In genomic region chr17:70728719-70729281, GRCm38 (mm10) we compare ENCODE assay signal across 8 mouse cellular contexts.
DNase-seq lines count a peak whose midpoint lies in the region; ATAC-seq and TF ChIP-seq lines count a peak whose summit lies in the region.

No protein-coding gene starts in this region.

- 72% methylated on average over 5 of the region's 5 CpGs for WGBS in liver, embryonic 11.5 days
- WGBS in heart, postnatal 0 days = 52% methylated on average over 5 of the region's 5 CpGs

- TF ChIP-seq CTCF in brain, embryonic 14.5 days (IDR thresholded peaks at IDR 0.05; ENCODE audit: borderline replicate concordance, extremely low read depth, insufficient read depth, insufficient read length) = no peak
- TF ChIP-seq CTCF in heart, postnatal 0 days (IDR thresholded peaks at IDR 0.05; ENCODE audit: low read depth) = no peak

- H3K9me3 ChIP-seq in liver, embryonic 11.5 days (ENCODE audit: control insufficient read depth, low read length) = no peaks in the 10 kb centered on the region
- H3K9me3 ChIP-seq in heart, postnatal 0 days (replicated peaks; ENCODE audit: control insufficient read depth, low read length) = no peaks in the 10 kb centered on the region

- TF ChIP-seq POLR2A in brain, embryonic 14.5 days (IDR thresholded peaks at IDR 0.05; ENCODE audit: borderline replicate concordance, extremely low read depth, insufficient read depth, insufficient read length, poor library complexity, severe bottlenecking) = no peak

- no peaks in the 10 kb centered on the region; the same call in 1 of the 2 replicates for H3K4me1 ChIP-seq in liver, embryonic 11.5 days (replicated peaks; ENCODE audit: control insufficient read depth, insufficient read depth, low read length)
- H3K4me1 ChIP-seq in heart, postnatal 0 days (ENCODE audit: control insufficient read depth, insufficient read depth) = no peaks in the 10 kb centered on the region

- DNase-seq in liver = peak; percentile 41
- DNase-seq in liver, embryonic 11.5 days (ENCODE audit: low spot score) = no peak
- DNase-seq in brain, embryonic 14.5 days (ENCODE audit: low read depth) = peak; percentile 56
- DNase-seq in heart, postnatal 0 days (ENCODE audit: low spot score) = peak; percentile 55
- peak; percentile 69 to 70 for DNase-seq in left cerebral cortex, adult 18-20 months (ENCODE audit: low spot score in 2 of 2)
- peak; percentile 64 for DNase-seq in ovary, postnatal 14 days (ENCODE audit: low spot score)
- no peak for DNase-seq in thymus, postnatal 14 days
- DNase-seq in thymus, postnatal 4 days = no peak

- no peak overlapping the region for H3K4me3 ChIP-seq in liver, embryonic 11.5 days (ENCODE audit: low read depth, low read length)
- no peak overlapping the region for H3K4me3 ChIP-seq in heart, postnatal 0 days (ENCODE audit: low read depth, low read length)

- no peaks in the 10 kb centered on the region for H3K36me3 ChIP-seq in liver, embryonic 11.5 days (ENCODE audit: control insufficient read depth, insufficient read depth, low read length)
- no peaks in the 10 kb centered on the region for H3K36me3 ChIP-seq in heart, postnatal 0 days (replicated peaks; ENCODE audit: control insufficient read depth, insufficient read depth, low read length)

- no peak for ATAC-seq in liver, embryonic 11.5 days (replicated peaks; ENCODE audit: low FRiP score)
- ATAC-seq in heart, postnatal 0 days (ENCODE audit: insufficient read depth, low read depth) = peak; percentile 57; the same call in 1 of the 2 replicates

- H3K27ac ChIP-seq in liver, embryonic 11.5 days (ENCODE audit: low read depth, low read length) = no peak overlapping the region
- peak overlapping the region; percentile 79 for H3K27ac ChIP-seq in heart, postnatal 0 days (ENCODE audit: low read depth)

- TF ChIP-seq EP300 in heart, postnatal 0 days (IDR thresholded peaks at IDR 0.05; ENCODE audit: low read depth) = no peak

- H3K9ac ChIP-seq in liver, embryonic 11.5 days (ENCODE audit: low read depth, low read length) = no peak overlapping the region
- H3K9ac ChIP-seq in heart, postnatal 0 days (replicated peaks; ENCODE audit: low read depth, low read length) = no peak overlapping the region

- no peak overlapping the region for H3K4me2 ChIP-seq in liver, embryonic 11.5 days
- H3K4me2 ChIP-seq in heart, postnatal 0 days (ENCODE audit: low read depth, low read length) = no peak overlapping the region

- H3K27me3 ChIP-seq in liver, embryonic 11.5 days (replicated peaks; ENCODE audit: control insufficient read depth, insufficient read depth, low read length) = no peaks in the 10 kb centered on the region
- no peaks in the 10 kb centered on the region for H3K27me3 ChIP-seq in heart, postnatal 0 days (ENCODE audit: control insufficient read depth, insufficient read depth, low read length)

Comparison
In these comparisons a context has a peak if more than half of its experiments do, and no peak if none do; other contexts are left out.
1. DNase-seq: peak in liver (single experiment), brain, embryonic 14.5 days (single experiment), heart, postnatal 0 days (single experiment), left cerebral cortex, adult 18-20 months (2 of 2) and ovary, postnatal 14 days (single experiment); none in liver, embryonic 11.5 days (single experiment), thymus, postnatal 14 days (single experiment) and thymus, postnatal 4 days (single experiment).